Mouse (Mus musculus): ENCODE data around the gene Asic4. TPM values are rescaled to one million over a fixed set of nuclear protein-coding genes. Genes with fewer than 3 reads are reported as not detected.

Gene Asic4
- total and polyA plus RNA-seq, 3 experiments, result 0.18 to 0.19 TPM; not detected in 1

- H3K4me3 ChIP-seq (ENCODE audit: control insufficient read depth in 1 of 2, insufficient read depth in 1 of 2, low read depth in 2 of 2, low read length in 2 of 2), result no peak overlapping the region
- H3K4me1 ChIP-seq (ENCODE audit: control insufficient read depth in 1 of 2, insufficient read depth in 2 of 2, low read length in 2 of 2), result no peaks in the 10 kb centered on the region
- H3K27ac ChIP-seq (ENCODE audit: control insufficient read depth, low read depth, low read length), result no peak overlapping the region
- no peaks in the 10 kb centered on the region for H3K9me3 ChIP-seq (replicated peaks; ENCODE audit: insufficient read depth, low read length)
- no peak for DNase-seq (ENCODE audit: low read depth, low spot score)
- H3K79me2 ChIP-seq (ENCODE audit: control insufficient read depth, insufficient read depth, low read length, poor library complexity), result no peaks in the 10 kb centered on the region
- H3K9ac ChIP-seq (ENCODE audit: control insufficient read depth, low read depth, low read length, poor library complexity, severe bottlenecking), result no peak overlapping the region
- TF ChIP-seq USF2 (IDR thresholded peaks at IDR 0.05; ENCODE audit: borderline replicate concordance in 1 of 2, insufficient read depth in 1 of 2, low read depth in 1 of 2, low read length in 2 of 2) (no peak), MAX (IDR thresholded peaks at IDR 0.05; ENCODE audit: low read length) (no peak), ZKSCAN1 (IDR thresholded peaks at IDR 0.05; ENCODE audit: low read depth, low read length) (no peak), POLR2AphosphoS5 (IDR thresholded peaks at IDR 0.05; ENCODE audit: borderline replicate concordance, low read depth, low read length) (no peak), MXI1 (IDR thresholded peaks at IDR 0.05; ENCODE audit: low read depth, low read length) (no peak), GATA1 (IDR thresholded peaks at IDR 0.05; ENCODE audit: low read depth, low read length) (no peak), KAT2A (conservative IDR thresholded peaks at IDR 0.05; ENCODE audit: low read depth, low read length) (no peak)
- H3K27me3 ChIP-seq (ENCODE audit: control insufficient read depth in 1 of 2, insufficient read depth in 2 of 2, low read length in 2 of 2), result peaks cover 0 to 3% of the 10 kb centered on the region in 2 experiments; a peak in 1 of 4 replicates
- no peaks in the 10 kb centered on the region for H3K36me3 ChIP-seq (ENCODE audit: control insufficient read depth in 1 of 2, insufficient read depth in 2 of 2, low read length in 2 of 2)
Observed at GRCm38 (mm10) chr1:75510154-75510553, 59.9 kb downstream of the Asic4 start.

- no peak overlapping the region for H3K4me3 ChIP-seq (ENCODE audit: control insufficient read depth in 1 of 2, insufficient read depth in 1 of 2, low read depth in 2 of 2, low read length in 2 of 2)
- no peak overlapping the region for H3K27ac ChIP-seq (ENCODE audit: control insufficient read depth, low read depth, low read length)
- H3K9me3 ChIP-seq (replicated peaks; ENCODE audit: insufficient read depth, low read length), result no peaks in the 10 kb centered on the region
- no peaks in the 10 kb centered on the region for H3K36me3 ChIP-seq (ENCODE audit: control insufficient read depth in 1 of 2, insufficient read depth in 2 of 2, low read length in 2 of 2)
- no peak for DNase-seq (ENCODE audit: low read depth, low spot score)
- no peaks in the 10 kb centered on the region for H3K79me2 ChIP-seq (ENCODE audit: control insufficient read depth, insufficient read depth, low read length, poor library complexity)
- no peaks in the 10 kb centered on the region for H3K4me1 ChIP-seq (ENCODE audit: control insufficient read depth in 1 of 2, insufficient read depth in 2 of 2, low read length in 2 of 2)
- no peak for TF ChIP-seq E2F4 (IDR thresholded peaks at IDR 0.05; ENCODE audit: borderline replicate concordance, low read depth, low read length)
- peaks cover 0 to 3% of the 10 kb centered on the region in 2 experiments; a peak in 1 of 4 replicates for H3K27me3 ChIP-seq (ENCODE audit: control insufficient read depth in 1 of 2, insufficient read depth in 2 of 2, low read length in 2 of 2)
- H3K9ac ChIP-seq (ENCODE audit: control insufficient read depth, low read depth, low read length, poor library complexity, severe bottlenecking), result no peak overlapping the region
Observed at GRCm38 (mm10) chr1:75511437-75512210, 61.4 kb downstream of the Asic4 start.

GRCm38 (mm10) chr1:75512550-75512949 lies 62.3 kb downstream of the Asic4 start:
- no peaks in the 10 kb centered on the region for H3K36me3 ChIP-seq (ENCODE audit: control insufficient read depth in 1 of 2, insufficient read depth in 2 of 2, low read length in 2 of 2)
- H3K4me3 ChIP-seq (ENCODE audit: control insufficient read depth in 1 of 2, insufficient read depth in 1 of 2, low read depth in 2 of 2, low read length in 2 of 2), result no peak overlapping the region
- H3K4me1 ChIP-seq (ENCODE audit: control insufficient read depth in 1 of 2, insufficient read depth in 2 of 2, low read length in 2 of 2), result no peaks in the 10 kb centered on the region
- H3K79me2 ChIP-seq (ENCODE audit: control insufficient read depth, insufficient read depth, low read length, poor library complexity), result no peaks in the 10 kb centered on the region
- no peak overlapping the region for H3K9ac ChIP-seq (ENCODE audit: control insufficient read depth, low read depth, low read length, poor library complexity, severe bottlenecking)
- TF ChIP-seq CHD2 (IDR thresholded peaks at IDR 0.05; ENCODE audit: low read length), result no peak
- TF ChIP-seq POLR2AphosphoS5 (IDR thresholded peaks at IDR 0.05; ENCODE audit: borderline replicate concordance, low read depth, low read length), result no peak
- no peak for TF ChIP-seq HCFC1 (IDR thresholded peaks at IDR 0.05; ENCODE audit: low read depth, low read length)
- no peak for TF ChIP-seq SIN3A (IDR thresholded peaks at IDR 0.05; ENCODE audit: low read length)
- TF ChIP-seq EP300 (IDR thresholded peaks at IDR 0.05; ENCODE audit: low read depth in 1 of 2, low read length in 2 of 2), result no peak
- TF ChIP-seq USF2 (IDR thresholded peaks at IDR 0.05; ENCODE audit: borderline replicate concordance in 1 of 2, insufficient read depth in 1 of 2, low read depth in 1 of 2, low read length in 2 of 2), result no peak
- no peak for TF ChIP-seq MAX (IDR thresholded peaks at IDR 0.05; ENCODE audit: low read length)
- DNase-seq (ENCODE audit: low read depth, low spot score), result no peak
- peaks cover 0 to 3% of the 10 kb centered on the region in 2 experiments; a peak in 1 of 4 replicates for H3K27me3 ChIP-seq (ENCODE audit: control insufficient read depth in 1 of 2, insufficient read depth in 2 of 2, low read length in 2 of 2)
- H3K9me3 ChIP-seq (replicated peaks; ENCODE audit: insufficient read depth, low read length), result no peaks in the 10 kb centered on the region
- H3K27ac ChIP-seq (ENCODE audit: control insufficient read depth, low read depth, low read length), result no peak overlapping the region

Measured in MEL (cell line).